ENCODE assay signal across 8 mouse cellular contexts in the genomic region with DNA sequence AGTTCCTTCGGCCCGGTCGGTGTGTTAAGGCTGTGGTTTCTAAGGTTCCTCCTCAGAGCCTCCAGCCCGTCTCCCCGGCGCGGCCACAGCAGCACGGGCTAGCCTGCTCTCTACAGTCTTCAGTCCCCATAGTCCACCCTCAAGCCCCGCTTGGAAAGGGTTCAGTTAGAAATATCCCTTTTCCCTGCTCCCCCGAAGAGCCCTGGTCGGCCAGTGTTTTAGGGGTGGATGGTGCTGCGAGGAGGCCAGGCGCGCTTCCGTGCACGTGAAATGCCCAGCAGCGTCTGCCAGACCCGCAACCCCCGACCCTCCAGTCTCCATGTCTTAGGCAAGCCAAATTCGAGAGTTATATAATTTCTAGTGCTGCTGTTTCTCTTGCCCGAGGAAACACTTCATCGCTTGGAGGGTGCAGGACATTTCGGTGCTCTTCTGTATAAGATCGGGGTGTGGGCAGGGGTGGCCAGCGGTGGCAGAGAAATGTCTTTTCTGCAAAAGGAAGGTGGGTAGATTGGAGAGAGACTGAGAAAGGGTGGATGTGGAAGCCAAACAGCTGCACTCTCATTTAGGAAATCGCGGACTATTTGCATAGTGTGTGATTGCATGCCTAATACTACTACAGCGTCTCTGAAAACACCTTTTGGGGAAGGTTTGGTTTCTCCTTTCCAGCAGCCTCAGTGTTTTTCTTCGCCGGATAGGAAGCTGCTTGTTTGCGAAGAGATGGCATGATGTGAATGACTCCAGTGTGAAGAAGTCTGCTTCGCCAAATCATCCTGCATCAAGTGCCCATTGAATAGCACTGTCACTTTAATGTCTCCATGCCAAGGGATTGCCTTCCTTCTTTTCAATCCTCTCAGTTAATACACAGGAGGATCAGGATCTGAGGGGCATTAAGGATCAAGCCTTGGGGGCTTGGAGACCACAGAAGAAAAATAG. TPM values are rescaled to one million over a fixed set of nuclear protein-coding genes. Genes with fewer than 3 reads are reported as not detected.
DNase-seq lines count a peak whose midpoint lies in the region; ATAC-seq and TF ChIP-seq lines count a peak whose summit lies in the region.

TSS of gene Dlg2 (plus strand) at position 360 of the 933 bp plus-strand sequence.

- no peaks in the 10 kb centered on the region for H3K9me3 ChIP-seq in heart, postnatal 0 days (replicated peaks; ENCODE audit: control insufficient read depth, low read length)
- no peaks in the 10 kb centered on the region for H3K9me3 ChIP-seq in midbrain, embryonic 15.5 days

- H3K27ac ChIP-seq in heart, postnatal 0 days (ENCODE audit: low read depth), result peak within 1 kb of the TSS; percentile 81
- peak within 1 kb of the TSS; percentile 88 for H3K27ac ChIP-seq in midbrain, embryonic 15.5 days

- ATAC-seq in heart, postnatal 0 days (ENCODE audit: insufficient read depth, low read depth), result peak; percentile 37
- ATAC-seq in midbrain, embryonic 15.5 days (replicated peaks), result peak; percentile 89; the same call in 1 of the 2 replicates

- H3K9ac ChIP-seq in heart, postnatal 0 days (replicated peaks; ENCODE audit: low read depth, low read length), result peak within 1 kb of the TSS; percentile 75
- peak within 1 kb of the TSS; percentile 72 for H3K9ac ChIP-seq in midbrain, embryonic 15.5 days

- no peak for TF ChIP-seq CTCF in C2C12 (IDR thresholded peaks at IDR 0.05; ENCODE audit: control insufficient read depth, insufficient read depth, insufficient read length)
- no peak for TF ChIP-seq CTCF in heart, postnatal 0 days (IDR thresholded peaks at IDR 0.05; ENCODE audit: low read depth)

- H3K79me3 ChIP-seq in C2C12 (ENCODE audit: low read depth), result no peaks in the 10 kb centered on the region

- peak within 1 kb of the TSS; percentile 97 for H3K4me2 ChIP-seq in heart, postnatal 0 days (ENCODE audit: low read depth, low read length)
- peak within 1 kb of the TSS; percentile 75 for H3K4me2 ChIP-seq in midbrain, embryonic 15.5 days

- TF ChIP-seq EP300 in heart, postnatal 0 days (IDR thresholded peaks at IDR 0.05; ENCODE audit: low read depth), result no peak

- H3ac ChIP-seq in C2C12 (ENCODE audit: control insufficient read depth, insufficient read length, low read depth), result peak within 1 kb of the TSS; percentile 62

- peak; percentile 78 for DNase-seq in cerebellum, adult 9-10 months
- DNase-seq in cerebellum, adult 11 months, result no peak
- peak; percentile 23 to 49 for DNase-seq in cerebellum, postnatal 14 days
- peak; percentile 10 for DNase-seq in heart, postnatal 0 days (ENCODE audit: low spot score)
- DNase-seq in left cerebral cortex, postnatal 4 days, result peak; percentile 37
- no peak for DNase-seq in testis, postnatal 10 days (ENCODE audit: low spot score)

- H3K36me3 ChIP-seq in C2C12 (ENCODE audit: control insufficient read depth, insufficient read depth), result no peaks in the 10 kb centered on the region
- 0 out of 2 replicates have a peak, but pooled peaks cover under 1% of the 10 kb centered on the region for H3K36me3 ChIP-seq in heart, postnatal 0 days (replicated peaks; ENCODE audit: control insufficient read depth, insufficient read depth, low read length)
- no peaks in the 10 kb centered on the region for H3K36me3 ChIP-seq in midbrain, embryonic 15.5 days (replicated peaks)

- H3K27me3 ChIP-seq in C2C12 (ENCODE audit: control insufficient read depth, insufficient read depth, insufficient read length), result no peaks in the 10 kb centered on the region
- 0 out of 2 replicates have a peak, but pooled peaks cover 3% of the 10 kb centered on the region for H3K27me3 ChIP-seq in heart, postnatal 0 days (ENCODE audit: control insufficient read depth, insufficient read depth, low read length)
- no peaks in the 10 kb centered on the region for H3K27me3 ChIP-seq in midbrain, embryonic 15.5 days (replicated peaks)

- peak within 1 kb of the TSS; percentile 44 for H3K4me3 ChIP-seq in C2C12 (ENCODE audit: insufficient read depth, poor library complexity, severe bottlenecking)
- H3K4me3 ChIP-seq in heart, postnatal 0 days (ENCODE audit: low read depth, low read length), result peak within 1 kb of the TSS; percentile 80
- H3K4me3 ChIP-seq in midbrain, embryonic 15.5 days, result peak within 1 kb of the TSS; percentile 71

- H3K4me1 ChIP-seq in heart, postnatal 0 days (ENCODE audit: control insufficient read depth, insufficient read depth), result peaks cover 19% of the 10 kb centered on the region
- peaks cover 14% of the 10 kb centered on the region for H3K4me1 ChIP-seq in midbrain, embryonic 15.5 days

- H3K79me2 ChIP-seq in C2C12 (ENCODE audit: control insufficient read depth, insufficient read depth), result peaks cover 5% of the 10 kb centered on the region

- WGBS in heart, postnatal 0 days, result under 1% methylated on average over 32 of the region's 32 CpGs
- under 1% methylated on average over 32 of the region's 32 CpGs for WGBS in midbrain, embryonic 15.5 days

- intact Hi-C loops in left cerebral cortex, postnatal 4 days (cut with DNase I), result no loop called here

TF ChIP-seq in C2C12, 6 proteins besides CTCF, POLR2A, EP300 and RAD21:
- TF ChIP-seq USF1 (IDR thresholded peaks at IDR 0.05; ENCODE audit: low read depth), result no peak
- TF ChIP-seq FOSL1 (IDR thresholded peaks at IDR 0.05; ENCODE audit: insufficient read depth, low read length, poor library complexity, severe bottlenecking), result no peak
- TF ChIP-seq MYOG (IDR thresholded peaks at IDR 0.05; ENCODE audit: control insufficient read depth, extremely low read depth, insufficient read length), result no peak
- no peak for TF ChIP-seq MAX (IDR thresholded peaks at IDR 0.05)
- no peak for TF ChIP-seq MYOD1 (IDR thresholded peaks at IDR 0.05; ENCODE audit: control insufficient read depth, insufficient read length, low read depth)
- no peak for TF ChIP-seq CEBPB (IDR thresholded peaks at IDR 0.05; ENCODE audit: low read depth)

RNA-seq across cellular contexts. Expression of gene Dlg2, which starts in this region (rescaled TPM):
- 0.01 TPM for polyA plus RNA-seq in C2C12 (2012; fragmentation: generic; extraction: Trizol)
- total RNA-seq in heart, postnatal 0 days (2014; rRNA removed; ENCODE audit: low replicate concordance), result 2.3 and 8.6 TPM in 2 replicates
- polyA plus RNA-seq in heart, postnatal 0 days (2015; fragmentation: Nextera tagmentation; extraction: Ambion mirVana), result 1.3 and 2.1 TPM in 2 replicates
- 100 to 1,000 TPM; 316 to 332 TPM for total RNA-seq in left cerebral cortex, postnatal 4 days (2021)
- polyA plus RNA-seq in midbrain, embryonic 15.5 days (2015; fragmentation: Nextera tagmentation; extraction: Ambion mirVana), result 22.1 and 28.8 TPM in 2 replicates

Comparison
In these comparisons a context has a peak if more than half of its experiments do, and no peak if none do; other contexts are left out.
1. RNA of gene Dlg2 (total RNA-seq): 316 to 332 TPM in left cerebral cortex, postnatal 4 days; 2.3 to 8.6 TPM in heart, postnatal 0 days; every median in the first group is over 10 times any median in the second.
2. DNase-seq: peak in cerebellum, adult 9-10 months (single experiment), cerebellum, postnatal 14 days (2 of 2), heart, postnatal 0 days (single experiment) and left cerebral cortex, postnatal 4 days (single experiment); none in cerebellum, adult 11 months (single experiment) and testis, postnatal 10 days (single experiment).
3. Peak in every context shown above with its lines, with median percentiles within 50 percentile points of each other: H3K4me3 ChIP-seq.